Mouse (Mus musculus) kidney, postnatal 0 days (tissue): Measurements from ENCODE around the gene Anapc16. TPM values are rescaled to one million over a fixed set of nuclear protein-coding genes. Genes with fewer than 3 reads are reported as not detected.
"Not testable (repeated sequence)": the region's sequence is repeated elsewhere in the genome, so short reads cannot be mapped to it uniquely, and the experiment has no call there.

Experiments used
- ATAC-seq: fragments of 200-750 bp; cut with Nextera tagmentation; replicated peaks from 2 replicates; pipeline ENCODE4 v1.8.0; 2017; ENCODE audit warnings: low read depth, moderate number of reproducible peaks, moderate TSS enrichment, moderate library complexity; ENCODE audit not compliant: low FRiP score
- DNase-seq: peaks from one replicate; pipeline ENCODE4 v3.0.0-alpha.2; 2016; ENCODE audit warnings: low spot score
- H3K27ac ChIP-seq: fragments of 300-500 bp; sonication (generic); 2 replicates; pipeline ENCODE4 v1.5.1; 2014; ENCODE audit warnings: mild to moderate bottlenecking
- H3K27me3 ChIP-seq: fragments of 300-500 bp; sonication (generic); 2 replicates; pipeline ENCODE4 v1.6.1; 2014; ENCODE audit warnings: low read length, mixed read lengths; ENCODE audit not compliant: insufficient read depth
- H3K36me3 ChIP-seq: fragments of 300-500 bp; sonication (generic); 2 replicates; pipeline ENCODE4 v1.6.1; 2014; ENCODE audit warnings: low read length, mixed read lengths; ENCODE audit not compliant: insufficient read depth
- H3K4me1 ChIP-seq: fragments of 300-500 bp; sonication (generic); replicated peaks from 2 replicates; pipeline ENCODE4 v1.6.1; 2014; ENCODE audit warnings: antibody characterized with exemption, low read length, mixed read lengths; ENCODE audit not compliant: insufficient read depth
- H3K4me2 ChIP-seq: fragments of 300-500 bp; sonication (generic); 2 replicates; pipeline ENCODE4 v1.6.1; 2014; ENCODE audit warnings: mild to moderate bottlenecking, low read length, moderate library complexity, mixed read lengths
- H3K4me3 ChIP-seq: fragments of 300-500 bp; sonication (generic); replicated peaks from 2 replicates; pipeline ENCODE4 v1.5.1; 2014; ENCODE audit warnings: low read depth, low read length
- H3K9ac ChIP-seq: fragments of 300-500 bp; sonication (generic); 2 replicates; pipeline ENCODE4 v1.6.1; 2014; ENCODE audit warnings: low read depth, low read length
- H3K9me3 ChIP-seq: fragments of 300-500 bp; sonication (generic); replicated peaks from 2 replicates; pipeline ENCODE4 v1.6.1; 2016; ENCODE audit warnings: low read length, inconsistent platforms, mixed read lengths
- CTCF ChIP-seq: IDR thresholded peaks from 2 replicates; pipeline ENCODE4 v1.5.1; 2016; ENCODE audit warnings: antibody characterized with exemption, low read depth, mild to moderate bottlenecking, moderate library complexity
- WGBS: fragments of 180-500 bp; shearing (Covaris S2); extraction: QIAGEN DNeasy Blood & Tissue Kit; methylation state at CpG from one replicate; pipeline ENCODE4 v1.1.7; 2014; 5-methylcytosine and 5-hydroxymethylcytosine counted together
- polyA plus RNA-seq: library from polyadenylated mRNA; unstranded; fragments of >200 nt; fragmentation: Nextera tagmentation; extraction: Ambion mirVana; gene quantifications from 2 replicates; pipeline ENCODE4 v1.2.1, GENCODE M21; 2015

Gene Anapc16
- polyA plus RNA-seq, 1 experiment from 2014 or later, result 106 TPM

DNA sequence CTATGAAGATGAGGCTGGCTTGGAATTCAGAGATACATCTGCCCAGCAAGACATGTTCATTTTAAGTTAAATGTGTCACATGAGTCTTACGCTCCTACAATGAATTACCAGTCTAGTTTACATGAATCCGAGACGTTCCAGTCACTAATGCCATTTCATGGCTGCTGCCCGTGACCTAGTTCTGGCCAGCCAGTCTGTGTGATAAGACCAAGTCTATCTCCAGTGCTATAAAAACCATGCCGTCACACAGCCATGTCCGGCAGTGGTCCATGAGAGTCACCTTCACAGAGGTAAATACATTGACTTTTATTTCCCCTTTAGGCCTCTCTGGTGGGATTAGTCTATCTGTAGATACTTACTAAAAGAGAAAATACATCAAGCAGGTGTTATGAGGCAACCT lies 7.0 kb downstream of the Anapc16 start:
- H3K4me1 ChIP-seq, result no peaks in the 10 kb centered on the region
- H3K27ac ChIP-seq, result 0 out of 2 replicates have a peak overlapping the region, but pooled peaks have one; percentile 25
- no peaks in the 10 kb centered on the region for H3K27me3 ChIP-seq
- H3K36me3 ChIP-seq, result peaks cover 4% of the 10 kb centered on the region
- 79% methylated on average over 6 of the region's 6 CpGs for WGBS
- no peak overlapping the region for H3K9ac ChIP-seq
- DNase-seq, result no peak
- no peak overlapping the region for H3K4me3 ChIP-seq
- H3K4me2 ChIP-seq, result no peak overlapping the region
- no peaks in the 10 kb centered on the region for H3K9me3 ChIP-seq
- TF ChIP-seq CTCF, result no peak
- no peak for ATAC-seq

GRCm38 (mm10) chr10:59993813-59994212 lies 9.1 kb downstream of the Anapc16 start:
- H3K4me3 ChIP-seq, H3K4me2 ChIP-seq, H3K27me3 ChIP-seq, H3K9ac ChIP-seq, ATAC-seq, H3K4me1 ChIP-seq, H3K27ac ChIP-seq, DNase-seq, H3K9me3 ChIP-seq: not testable (repeated sequence)
- peaks cover 19% of the 10 kb centered on the region; the same call in 1 of the 2 replicates for H3K36me3 ChIP-seq
- 89% methylated on average over 2 of the region's 3 CpGs for WGBS

- 55% methylated on average over 8 of the region's 8 CpGs for WGBS
- peak; percentile 47; the same call in 1 of the 2 replicates for ATAC-seq
Observed at GRCm38 (mm10) chr10:59992024-59992423, 10.9 kb downstream of the Anapc16 start.

GRCm38 (mm10) chr10:59991262-59991880 lies 11.6 kb downstream of the Anapc16 start:
- TF ChIP-seq CTCF, result no peak
- H3K27me3 ChIP-seq, result no peaks in the 10 kb centered on the region
- no peak overlapping the region for H3K27ac ChIP-seq
- peaks cover 39% of the 10 kb centered on the region for H3K36me3 ChIP-seq
- no peak overlapping the region for H3K4me2 ChIP-seq
- no peaks in the 10 kb centered on the region for H3K9me3 ChIP-seq
- H3K4me3 ChIP-seq, result no peak overlapping the region
- DNase-seq (no peak), ATAC-seq (no peak)
- WGBS, result 50% methylated on average over 9 of the region's 9 CpGs
- no peak overlapping the region for H3K9ac ChIP-seq
- H3K4me1 ChIP-seq, result no peaks in the 10 kb centered on the region

More at GRCm38 (mm10) chr10:59992024-59992423, 10.9 kb downstream of the Anapc16 start:
- Histone ChIP-seq H3K9me3 (no peaks in the 10 kb centered on the region), H3K27me3 (no peaks in the 10 kb centered on the region), H3K27ac (no peak overlapping the region), H3K4me1 (no peaks in the 10 kb centered on the region), H3K4me3 (no peak overlapping the region), H3K9ac (no peak overlapping the region), H3K36me3 (peaks cover 36% of the 10 kb centered on the region), H3K4me2 (no peak overlapping the region)
- TF ChIP-seq CTCF, result no peak
- DNase-seq, result no peak

GRCm38 (mm10) chr10:59990393-59990792 lies 12.5 kb downstream of the Anapc16 start:
- no peak for TF ChIP-seq CTCF
- no peak for ATAC-seq
- no peaks in the 10 kb centered on the region for H3K27me3 ChIP-seq
- WGBS, result 93% methylated on average over 9 of the region's 9 CpGs
- H3K9ac ChIP-seq, result no peak overlapping the region
- DNase-seq, result no peak
- no peak overlapping the region for H3K4me3 ChIP-seq
- no peak overlapping the region for H3K27ac ChIP-seq
- H3K9me3 ChIP-seq, result no peaks in the 10 kb centered on the region
- H3K4me2 ChIP-seq, result no peak overlapping the region
- no peaks in the 10 kb centered on the region for H3K4me1 ChIP-seq
- peaks cover 45% of the 10 kb centered on the region for H3K36me3 ChIP-seq

GRCm38 (mm10) chr10:59988036-59988435 lies 14.9 kb downstream of the Anapc16 start:
- ATAC-seq (no peak), DNase-seq (no peak)
- Histone ChIP-seq H3K4me3 (no peak overlapping the region), H3K27ac (no peak overlapping the region), H3K36me3 (peaks cover 44% of the 10 kb centered on the region), H3K9me3 (no peaks in the 10 kb centered on the region), H3K4me1 (no peaks in the 10 kb centered on the region), H3K9ac (no peak overlapping the region), H3K27me3 (no peaks in the 10 kb centered on the region), H3K4me2 (no peak overlapping the region)
- WGBS, result 73% methylated on average over 4 of the region's 4 CpGs
- no peak for TF ChIP-seq CTCF
